Mouse (Mus musculus) heart, embryonic 11.5 days (tissue): Measurements from ENCODE around the gene Nup188. TPM values are rescaled to one million over a fixed set of nuclear protein-coding genes. Genes with fewer than 3 reads are reported as not detected.

Source experiments
- ATAC-seq: fragments of 200-750 bp; cut with Nextera tagmentation; replicated peaks from 2 replicates; pipeline ENCODE4 v1.8.0; 2017; ENCODE audit warnings: moderate library complexity; ENCODE audit not compliant: insufficient number of reproducible peaks, low FRiP score, low TSS enrichment
- H3K27ac ChIP-seq: fragments of 300-500 bp; sonication (generic); 2 replicates; pipeline ENCODE4 v1.5.1; 2014; ENCODE audit warnings: mild to moderate bottlenecking, low read depth, low read length
- H3K27me3 ChIP-seq: fragments of 300-500 bp; sonication (generic); 2 replicates; pipeline ENCODE4 v1.6.1; 2014; ENCODE audit warnings: mild to moderate bottlenecking, low read length, mixed read lengths; ENCODE audit not compliant: control insufficient read depth, insufficient read depth
- H3K36me3 ChIP-seq: fragments of 300-500 bp; sonication (generic); 2 replicates; pipeline ENCODE4 v1.6.1; 2014; ENCODE audit warnings: mild to moderate bottlenecking, low read length, moderate library complexity, mixed read lengths; ENCODE audit not compliant: control insufficient read depth, insufficient read depth
- H3K4me1 ChIP-seq: fragments of 300-500 bp; sonication (generic); 2 replicates; pipeline ENCODE4 v1.6.1; 2014; ENCODE audit warnings: low read length; ENCODE audit not compliant: control insufficient read depth, insufficient read depth
- H3K4me2 ChIP-seq: fragments of 300-500 bp; sonication (generic); 2 replicates; pipeline ENCODE4 v1.6.1; 2014; ENCODE audit warnings: mild to moderate bottlenecking, moderate library complexity
- H3K4me3 ChIP-seq: fragments of 300-500 bp; sonication (generic); 2 replicates; pipeline ENCODE4 v1.5.1; 2014; ENCODE audit warnings: low read depth, low read length
- H3K9ac ChIP-seq: fragments of 300-500 bp; sonication (generic); 2 replicates; pipeline ENCODE4 v1.6.1; 2014; ENCODE audit warnings: mild to moderate bottlenecking, low read depth, low read length, moderate library complexity
- H3K9me3 ChIP-seq: fragments of 300-500 bp; sonication (generic); replicated peaks from 2 replicates; pipeline ENCODE4 v1.6.1; 2016; ENCODE audit warnings: low read length; ENCODE audit not compliant: control insufficient read depth
- WGBS: fragments of 180-500 bp; shearing (Covaris S2); extraction: QIAGEN DNeasy Blood & Tissue Kit; methylation state at CpG from one replicate; pipeline ENCODE4 v1.1.7; 2014; ENCODE audit not compliant: insufficient replicate concordance; 5-methylcytosine and 5-hydroxymethylcytosine counted together
- polyA plus RNA-seq: library from polyadenylated mRNA; unstranded; fragments of >200 nt; fragmentation: Nextera tagmentation; extraction: Ambion mirVana; gene quantifications from 2 replicates; pipeline ENCODE4 v1.2.1, GENCODE M21; 2014

Nup188 gene
- polyA plus RNA-seq, 1 experiment from 2014 or later, result 34.2 TPM

DNA sequence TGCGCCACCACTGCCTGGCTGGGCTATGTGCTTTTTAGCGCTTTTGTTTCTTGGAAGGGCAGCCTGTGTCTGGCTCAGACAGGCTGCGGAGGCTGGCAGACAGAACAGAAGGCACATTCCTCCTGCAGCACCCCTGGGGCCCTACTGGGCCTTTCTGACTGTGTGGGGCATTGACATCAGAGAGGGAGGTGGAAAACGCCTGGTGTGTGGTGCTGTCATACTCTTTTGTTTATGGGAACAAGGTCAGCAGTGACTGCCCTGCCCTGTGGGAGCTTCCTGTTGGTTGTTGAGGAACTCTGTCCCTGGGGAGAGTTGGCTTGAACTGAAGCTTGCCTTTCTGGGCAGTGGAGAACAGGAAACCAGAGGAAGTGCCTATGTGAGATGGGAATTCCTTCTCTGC lies 43.7 kb upstream of the Nup188 start:
- H3K27me3 ChIP-seq, result no peaks in the 10 kb centered on the region
- peaks cover 14% of the 10 kb centered on the region for H3K36me3 ChIP-seq
- no peak overlapping the region; the same call in 1 of the 2 replicates for H3K9ac ChIP-seq
- no peak for ATAC-seq
- WGBS, result 51% methylated on average over 4 of the region's 4 CpGs
- peak overlapping the region; percentile 54 for H3K27ac ChIP-seq
- H3K4me2 ChIP-seq, result no peak overlapping the region; the same call in 1 of the 2 replicates
- peaks cover 36% of the 10 kb centered on the region for H3K4me1 ChIP-seq
- no peak overlapping the region for H3K4me3 ChIP-seq
- H3K9me3 ChIP-seq, result no peaks in the 10 kb centered on the region

DNA sequence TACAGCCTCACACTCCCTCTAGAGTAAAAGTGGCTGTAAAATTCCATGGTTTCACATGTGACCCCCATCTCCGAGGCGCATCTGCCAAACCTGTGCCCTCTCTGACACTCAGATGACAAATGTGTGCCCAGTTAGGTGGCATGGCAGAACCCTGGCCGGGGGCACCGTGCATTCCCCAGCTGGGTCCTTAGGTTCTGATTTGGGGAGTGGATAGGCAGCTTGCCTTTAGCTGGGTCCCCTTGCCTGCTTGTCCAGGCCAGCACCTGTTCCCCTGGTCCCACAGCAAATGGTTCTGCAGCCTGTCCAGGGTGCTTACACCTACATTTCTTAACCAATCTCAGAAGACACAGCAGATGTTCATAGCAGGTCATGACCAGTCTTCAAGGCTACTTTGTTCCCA lies 42.8 kb upstream of the Nup188 start:
- Histone ChIP-seq H3K9ac (no peak overlapping the region), H3K27me3 (no peaks in the 10 kb centered on the region), H3K36me3 (peaks cover 17% of the 10 kb centered on the region), H3K4me2 (no peak overlapping the region), H3K27ac (0 out of 2 replicates have a peak overlapping the region, but pooled peaks have one; percentile 37), H3K4me1 (peaks cover 34% of the 10 kb centered on the region), H3K4me3 (no peak overlapping the region), H3K9me3 (no peaks in the 10 kb centered on the region)
- 86% methylated on average over 4 of the region's 4 CpGs for WGBS
- ATAC-seq, result no peak

DNA sequence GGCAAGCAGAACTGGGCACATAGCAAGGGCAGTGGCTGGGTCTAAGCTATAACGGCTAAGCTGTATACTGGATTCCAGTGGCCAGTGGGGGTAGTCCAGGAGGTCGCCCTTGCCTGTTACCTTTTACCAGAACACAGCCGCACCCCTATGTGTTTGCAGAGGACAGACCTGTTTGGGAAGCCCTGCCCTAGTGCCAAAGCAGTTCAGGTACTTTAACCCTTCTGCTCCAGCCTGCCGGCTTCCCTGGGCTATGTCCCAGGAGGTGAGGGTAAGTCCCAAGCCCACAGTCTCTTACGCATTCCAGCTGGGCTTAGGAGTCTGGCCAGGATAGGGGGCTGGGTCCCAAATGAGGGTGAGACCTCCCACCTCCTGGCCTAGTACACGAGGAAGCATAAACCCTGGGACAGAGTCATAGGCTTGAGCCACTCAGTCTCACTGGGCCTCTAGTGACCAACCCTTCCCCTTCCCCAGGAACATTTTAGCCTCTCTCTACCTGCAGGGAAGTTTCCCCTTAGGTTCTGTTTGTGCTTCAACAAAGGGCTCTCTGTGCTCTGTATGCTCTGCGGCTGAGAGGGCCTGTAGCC lies 41.5 kb upstream of the Nup188 start:
- Histone ChIP-seq H3K36me3 (peaks cover 22% of the 10 kb centered on the region), H3K27ac (no peak overlapping the region)

DNA sequence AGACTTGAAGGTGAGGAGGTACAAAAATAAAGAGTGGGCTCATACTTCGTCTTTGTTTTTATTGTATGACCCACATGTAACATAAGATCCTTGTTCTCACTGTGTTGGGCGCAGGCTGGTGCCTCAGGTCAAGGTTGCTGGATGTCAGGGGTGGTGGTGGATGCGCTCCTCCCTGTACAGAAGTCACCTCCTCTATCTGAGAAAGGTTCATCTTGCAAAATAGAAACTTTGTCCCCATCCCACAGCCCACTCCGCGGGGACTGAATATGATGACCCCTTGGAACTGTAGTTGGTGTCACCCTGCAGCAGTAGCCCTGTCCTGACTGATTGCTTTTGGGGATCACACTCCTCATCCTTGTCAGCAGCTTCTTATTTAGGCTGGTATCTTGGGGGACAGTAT lies 39.2 kb upstream of the Nup188 start:
- 84% methylated on average over 5 of the region's 5 CpGs for whole genome bisulfite sequencing
- no peak for ATAC-seq
- Histone ChIP-seq H3K4me2 (no peak overlapping the region), H3K9ac (no peak overlapping the region), H3K9me3 (no peaks in the 10 kb centered on the region), H3K36me3 (peaks cover 10% of the 10 kb centered on the region), H3K4me3 (no peak overlapping the region), H3K27ac (no peak overlapping the region), H3K27me3 (no peaks in the 10 kb centered on the region), H3K4me1 (peaks cover 16% of the 10 kb centered on the region)

More for the DNA sequence above, 41.5 kb upstream of the Nup188 start:
- H3K9ac ChIP-seq, result no peak overlapping the region
- no peak overlapping the region for H3K4me2 ChIP-seq
- H3K27me3 ChIP-seq, result no peaks in the 10 kb centered on the region
- no peak for ATAC-seq
- H3K4me3 ChIP-seq, result no peak overlapping the region
- WGBS, result 76% methylated on average over 7 of the region's 7 CpGs
- no peaks in the 10 kb centered on the region for H3K9me3 ChIP-seq
- H3K4me1 ChIP-seq, result peaks cover 21% of the 10 kb centered on the region

DNA sequence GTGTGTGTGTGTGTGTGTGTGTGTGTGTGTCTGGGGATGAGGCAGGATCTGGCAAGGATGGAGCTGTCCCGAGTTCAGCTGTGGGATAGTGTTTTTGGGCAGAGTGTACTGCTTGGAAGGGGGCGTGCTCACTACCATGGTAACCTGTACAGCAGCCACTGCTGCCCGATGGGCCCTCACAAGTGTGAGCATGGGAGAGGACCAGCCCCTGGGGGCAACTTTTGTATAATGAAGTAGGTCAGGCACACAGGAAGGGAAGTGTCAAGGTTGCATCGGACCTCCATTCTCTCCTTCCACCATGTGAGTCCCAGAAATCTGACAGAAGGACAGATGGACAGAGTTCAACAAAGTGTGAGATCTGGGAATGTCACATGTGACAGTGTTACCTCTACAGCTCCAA lies 38.5 kb upstream of the Nup188 start:
- no peak overlapping the region for H3K4me2 ChIP-seq
- peaks cover 10% of the 10 kb centered on the region for H3K36me3 ChIP-seq
- no peak overlapping the region for H3K4me3 ChIP-seq
- no peak overlapping the region for H3K9ac ChIP-seq
- no peaks in the 10 kb centered on the region for H3K9me3 ChIP-seq
- peaks cover 15% of the 10 kb centered on the region for H3K4me1 ChIP-seq
- no peaks in the 10 kb centered on the region for H3K27me3 ChIP-seq
- ATAC-seq, result no peak
- WGBS, result 81% methylated on average over 4 of the region's 4 CpGs
- H3K27ac ChIP-seq, result no peak overlapping the region

DNA sequence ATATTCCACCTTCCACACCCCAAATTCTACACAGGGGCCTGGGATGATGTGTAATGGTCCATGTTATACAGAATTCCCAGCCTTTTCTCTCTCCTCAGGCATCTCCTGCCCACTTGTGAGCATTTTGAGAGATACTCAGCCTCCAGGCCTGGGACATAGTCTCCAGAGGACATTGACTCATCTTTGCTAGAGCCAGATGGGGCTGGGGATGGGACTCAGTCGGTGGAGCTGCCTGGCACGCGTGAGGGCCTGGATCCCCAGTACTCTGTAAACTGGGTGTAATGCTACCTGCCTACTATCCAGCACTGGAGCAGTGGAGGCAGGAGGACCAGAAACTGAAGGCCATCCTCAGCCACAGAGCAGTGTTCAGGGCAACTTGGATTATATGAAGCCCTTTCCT lies 37.0 kb upstream of the Nup188 start:
- Histone ChIP-seq H3K4me2 (no peak overlapping the region), H3K27me3 (no peaks in the 10 kb centered on the region), H3K36me3 (peaks cover 10% of the 10 kb centered on the region), H3K4me1 (peaks cover 12% of the 10 kb centered on the region; the same call in 1 of the 2 replicates), H3K4me3 (no peak overlapping the region), H3K9me3 (no peaks in the 10 kb centered on the region), H3K27ac (no peak overlapping the region), H3K9ac (no peak overlapping the region)
- 92% methylated on average over 3 of the region's 3 CpGs for WGBS
- ATAC-seq, result no peak

DNA sequence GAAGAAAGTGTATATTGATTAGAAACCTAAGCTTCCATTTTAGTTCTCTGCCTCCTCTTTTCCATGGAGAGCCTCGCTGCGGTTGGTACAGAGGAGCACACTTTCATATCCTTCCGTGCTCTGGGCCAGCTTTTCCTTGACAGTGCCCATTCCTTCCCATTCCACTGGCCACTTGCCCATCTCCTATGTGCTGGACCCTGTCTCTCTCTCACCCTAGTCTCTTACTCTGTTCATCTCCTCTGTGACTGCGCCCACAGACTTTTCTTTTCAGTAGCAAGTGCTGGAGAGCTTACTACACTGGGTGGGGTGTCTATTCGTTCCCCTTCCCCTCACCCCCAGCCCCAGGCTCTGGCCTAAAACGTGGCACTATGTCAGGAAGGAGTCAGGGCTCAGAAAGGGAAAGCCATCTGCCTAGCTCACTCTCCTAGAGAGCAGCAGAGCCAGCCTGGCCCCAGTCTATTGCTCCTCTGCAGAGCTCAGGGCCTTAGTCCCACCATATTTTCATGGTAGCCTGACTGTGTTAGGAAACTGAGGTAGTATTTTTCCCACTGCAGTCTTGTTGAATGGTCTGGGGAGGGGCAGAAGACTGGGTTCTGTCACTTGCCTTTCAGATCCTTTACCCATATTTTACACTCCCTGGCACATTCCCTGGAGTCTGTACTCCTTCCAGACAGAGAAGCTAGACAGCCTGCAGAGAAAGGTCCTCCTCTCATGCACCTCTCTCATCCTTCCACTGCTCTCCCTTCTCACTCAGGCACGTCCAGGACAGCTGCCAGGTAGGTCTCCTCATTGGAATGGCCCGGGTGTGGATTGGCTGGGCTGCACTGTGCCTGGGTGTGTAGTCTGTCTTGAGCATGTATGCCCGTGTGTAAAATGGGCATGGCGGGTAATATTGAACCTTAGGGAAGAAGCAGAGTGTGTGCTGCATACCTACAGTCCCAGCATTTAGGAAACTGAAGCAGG lies 35.8 kb upstream of the Nup188 start:
- Histone ChIP-seq H3K4me3 (no peak overlapping the region), H3K9me3 (no peaks in the 10 kb centered on the region), H3K27me3 (no peaks in the 10 kb centered on the region), H3K9ac (no peak overlapping the region), H3K4me2 (no peak overlapping the region), H3K4me1 (peaks cover 12% of the 10 kb centered on the region; the same call in 1 of the 2 replicates), H3K27ac (peak overlapping the region; percentile 36; the same call in 1 of the 2 replicates), H3K36me3 (peaks cover 14% of the 10 kb centered on the region)
- no peak for ATAC-seq
- WGBS, result 84% methylated on average over 10 of the region's 10 CpGs

DNA sequence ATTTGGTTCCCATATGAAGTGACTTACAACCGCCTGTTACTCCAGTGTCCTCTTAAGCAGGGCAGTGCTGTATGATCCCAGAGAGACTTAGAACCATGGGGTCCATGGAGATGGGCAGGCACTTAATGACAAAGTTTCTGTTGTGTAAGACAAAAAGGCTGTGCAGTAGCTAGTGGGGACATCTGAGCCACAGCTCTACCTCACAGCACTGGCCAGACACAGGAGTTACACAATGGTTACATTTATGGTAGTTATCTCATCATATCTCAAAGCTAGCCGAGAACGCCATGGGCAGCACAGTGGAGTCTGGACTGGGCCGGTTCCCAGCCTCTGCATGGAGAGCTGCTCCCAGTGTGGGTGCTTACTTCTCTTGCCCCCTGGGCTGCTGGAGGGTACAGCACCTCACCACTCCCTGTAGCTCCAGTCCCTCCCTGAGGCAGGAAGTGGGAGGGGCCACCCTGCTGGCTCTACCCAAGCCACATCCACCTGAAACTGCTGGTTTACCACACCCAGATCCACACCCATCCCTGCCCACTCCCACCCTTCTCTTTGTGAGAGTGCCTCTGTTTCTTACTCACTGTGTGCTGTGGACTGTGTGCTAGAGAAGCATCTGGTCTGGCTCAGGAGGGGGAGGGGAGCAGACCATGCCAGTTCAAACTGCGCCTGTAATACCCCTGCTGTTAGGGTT lies 34.6 kb upstream of the Nup188 start:
- peak overlapping the region; percentile 66 for H3K27ac ChIP-seq
- peak overlapping the region; percentile 8; the same call in 1 of the 2 replicates for H3K9ac ChIP-seq
- no peak overlapping the region; the same call in 1 of the 2 replicates for H3K4me2 ChIP-seq

More for the DNA sequence above, 34.6 kb upstream of the Nup188 start:
- Histone ChIP-seq H3K36me3 (peaks cover 23% of the 10 kb centered on the region), H3K9me3 (no peaks in the 10 kb centered on the region), H3K4me1 (peaks cover 12% of the 10 kb centered on the region; the same call in 1 of the 2 replicates), H3K4me3 (no peak overlapping the region), H3K27me3 (no peaks in the 10 kb centered on the region)
- ATAC-seq, result peak; percentile 55
- 62% methylated on average over 5 of the region's 5 CpGs for WGBS
